Mouse (Mus musculus) intestine, postnatal 0 days (tissue): Measurements from ENCODE around the gene Hormad1. TPM values are rescaled to one million over a fixed set of nuclear protein-coding genes. Genes with fewer than 3 reads are reported as not detected.
A peak's percentile ranks its signal among the peaks of the same experiment; 100 is the strongest.

Source experiments
- ATAC-seq: fragments of 200-750 bp; cut with Nextera tagmentation; 2 replicates; pipeline ENCODE4 v1.8.0; 2017; ENCODE audit warnings: mild to moderate bottlenecking, moderate TSS enrichment, moderate library complexity
- H3K27ac ChIP-seq: fragments of 300-500 bp; sonication (generic); 2 replicates; pipeline ENCODE4 v1.5.1; 2014; ENCODE audit warnings: mild to moderate bottlenecking, low read depth, low read length, moderate library complexity
- H3K27me3 ChIP-seq: fragments of 300-500 bp; sonication (generic); replicated peaks from 2 replicates; pipeline ENCODE4 v1.6.1; 2014; ENCODE audit warnings: low read length, mixed read lengths; ENCODE audit not compliant: control insufficient read depth, insufficient read depth
- H3K36me3 ChIP-seq: fragments of 300-500 bp; sonication (generic); 2 replicates; pipeline ENCODE4 v1.6.1; 2014; ENCODE audit warnings: mild to moderate bottlenecking, moderate library complexity; ENCODE audit not compliant: control insufficient read depth, insufficient read depth
- H3K4me1 ChIP-seq: fragments of 300-500 bp; sonication (generic); replicated peaks from 2 replicates; pipeline ENCODE4 v1.6.1; 2014; ENCODE audit warnings: antibody characterized with exemption, low read length, mixed read lengths; ENCODE audit not compliant: control insufficient read depth, insufficient read depth
- H3K4me2 ChIP-seq: fragments of 300-500 bp; sonication (generic); replicated peaks from 2 replicates; pipeline ENCODE4 v1.6.1; 2014; ENCODE audit warnings: low read depth, mild to moderate bottlenecking, moderate library complexity
- H3K4me3 ChIP-seq: fragments of 300-500 bp; sonication (generic); 2 replicates; pipeline ENCODE4 v1.5.1; 2014; ENCODE audit warnings: low read depth, low read length
- H3K9ac ChIP-seq: fragments of 300-500 bp; sonication (generic); 2 replicates; pipeline ENCODE4 v1.6.1; 2014; ENCODE audit warnings: mild to moderate bottlenecking, low read depth, low read length
- H3K9me3 ChIP-seq: fragments of 300-500 bp; sonication (generic); 2 replicates; pipeline ENCODE4 v1.6.1; 2016; ENCODE audit warnings: mixed run types; ENCODE audit not compliant: control insufficient read depth
- CTCF ChIP-seq: sonication (generic); IDR thresholded peaks from 2 replicates; pipeline ENCODE4 v1.5.1; 2016; ENCODE audit warnings: low read depth, mild to moderate bottlenecking, control low read depth, antibody characterized with exemption, moderate library complexity
- WGBS: fragments of 180-500 bp; shearing (Covaris S2); extraction: QIAGEN DNeasy Blood & Tissue Kit; methylation state at CpG from one replicate; pipeline ENCODE4 v1.1.7; 2014; 5-methylcytosine and 5-hydroxymethylcytosine counted together
- polyA plus RNA-seq: library from polyadenylated mRNA; unstranded; fragments of >200 nt; fragmentation: Nextera tagmentation; extraction: Ambion mirVana; gene quantifications from 2 replicates; pipeline ENCODE4 v1.2.1, GENCODE M21; 2015

Gene Hormad1
- polyA plus RNA-seq, 1 experiment from 2014 or later, result not detected

DNA sequence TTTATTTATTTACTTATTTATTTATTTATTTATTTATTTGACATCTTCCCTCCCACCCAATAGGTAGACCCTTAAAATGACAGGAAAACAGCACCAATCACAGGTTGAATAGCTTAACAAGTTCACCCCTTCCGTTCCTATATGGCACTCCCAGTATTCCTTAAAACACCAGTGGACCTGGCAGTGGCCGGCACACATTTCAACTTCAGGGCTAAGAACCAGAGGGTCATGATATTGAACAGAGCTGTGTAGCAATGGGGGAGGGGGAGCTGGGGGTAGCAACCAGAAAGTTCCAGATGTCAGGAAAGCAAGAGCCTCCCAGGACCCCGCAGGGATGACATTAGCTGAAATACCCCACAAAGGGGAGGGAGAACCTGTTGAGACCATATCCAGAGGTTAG lies 39.4 kb upstream of the Hormad1 start:
- WGBS, result 85% methylated on average over 3 of the region's 3 CpGs
- Histone ChIP-seq H3K4me1 (no peaks in the 10 kb centered on the region; the same call in 1 of the 2 replicates), H3K4me2 (no peak overlapping the region), H3K36me3 (no peaks in the 10 kb centered on the region), H3K9ac (no peak overlapping the region), H3K4me3 (no peak overlapping the region), H3K9me3 (no peaks in the 10 kb centered on the region), H3K27me3 (no peaks in the 10 kb centered on the region), H3K27ac (no peak overlapping the region)
- TF ChIP-seq CTCF, result no peak
- ATAC-seq, result no peak

DNA sequence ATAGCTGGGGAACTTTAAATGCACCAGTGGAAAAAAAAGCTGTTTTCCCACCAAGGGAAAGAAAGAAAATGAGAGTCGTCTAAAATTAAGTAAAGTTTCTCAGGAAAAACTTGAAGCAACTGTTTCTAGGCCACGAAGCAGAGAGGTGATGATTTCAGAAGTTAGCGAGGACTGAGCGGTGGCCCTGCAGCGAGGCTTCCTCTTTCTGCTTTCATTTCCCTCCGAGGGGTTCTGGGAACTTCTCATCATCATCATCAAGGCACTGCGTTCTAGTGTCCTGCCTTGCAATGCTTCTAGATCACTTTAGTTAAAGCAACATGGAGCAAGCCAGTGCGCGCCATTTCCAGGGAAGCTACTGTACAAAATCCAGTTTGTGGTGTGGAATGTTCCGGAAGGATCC lies 38.3 kb upstream of the Hormad1 start:
- H3K9ac ChIP-seq, result no peak overlapping the region
- ATAC-seq, result no peak
- 83% methylated on average over 10 of the region's 10 CpGs for WGBS

DNA sequence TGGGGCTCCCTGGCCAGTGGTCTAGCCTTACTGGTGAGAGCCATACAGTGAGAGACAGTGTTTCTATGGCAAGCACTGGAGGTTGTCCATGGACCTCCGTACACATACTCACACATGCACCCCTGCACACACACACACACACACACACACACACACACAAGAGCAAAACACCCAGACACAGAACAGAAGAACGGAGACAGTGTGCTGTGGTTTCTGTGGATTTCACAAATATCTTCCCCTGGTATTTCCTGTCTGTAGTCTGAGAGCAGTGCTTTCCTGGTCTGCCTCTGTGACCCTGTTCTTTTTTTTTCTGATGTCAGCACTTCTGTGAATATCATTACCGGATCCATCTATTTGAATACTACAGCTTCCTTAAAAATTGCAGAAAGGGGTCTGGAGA lies 35.8 kb upstream of the Hormad1 start:
- no peak for ATAC-seq
- Histone ChIP-seq H3K27ac (no peak overlapping the region), H3K36me3 (no peaks in the 10 kb centered on the region), H3K4me2 (peak overlapping the region; percentile 44), H3K27me3 (no peaks in the 10 kb centered on the region), H3K9ac (no peak overlapping the region), H3K4me1 (peaks cover 2% of the 10 kb centered on the region; the same call in 1 of the 2 replicates), H3K9me3 (no peaks in the 10 kb centered on the region), H3K4me3 (no peak overlapping the region)
- TF ChIP-seq CTCF, result no peak
- 37% methylated on average over 3 of the region's 3 CpGs for WGBS

More for the DNA sequence above, 38.3 kb upstream of the Hormad1 start:
- H3K36me3 ChIP-seq, result no peaks in the 10 kb centered on the region
- TF ChIP-seq CTCF, result no peak
- no peaks in the 10 kb centered on the region for H3K9me3 ChIP-seq
- no peak overlapping the region for H3K4me3 ChIP-seq
- H3K4me2 ChIP-seq, result no peak overlapping the region
- no peaks in the 10 kb centered on the region for H3K27me3 ChIP-seq
- H3K27ac ChIP-seq, result no peak overlapping the region; the same call in 1 of the 2 replicates
- peaks cover 2% of the 10 kb centered on the region; the same call in 1 of the 2 replicates for H3K4me1 ChIP-seq

DNA sequence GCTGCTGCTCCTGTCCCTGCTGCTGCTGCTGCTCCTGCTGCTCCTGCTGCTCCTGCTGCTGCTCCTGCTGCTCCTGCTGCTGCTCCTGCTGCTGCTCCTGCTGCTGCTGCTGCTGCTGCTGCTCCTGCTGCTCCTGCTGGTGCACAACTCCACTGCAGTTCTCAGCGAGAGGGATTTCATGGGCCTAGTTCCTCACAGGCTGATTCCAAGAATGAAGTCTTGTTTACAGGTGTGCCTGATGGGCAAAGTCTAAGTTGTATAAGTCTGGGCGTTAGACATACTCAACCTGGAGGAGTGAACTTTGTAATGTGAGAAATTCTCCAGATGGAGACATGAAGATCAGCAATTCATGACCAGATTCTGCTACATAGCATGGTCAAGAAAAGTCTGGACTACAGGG lies 34.8 kb upstream of the Hormad1 start:
- ATAC-seq, result peak; percentile 88
- H3K27ac ChIP-seq, result peak overlapping the region; percentile 52; the same call in 1 of the 2 replicates

DNA sequence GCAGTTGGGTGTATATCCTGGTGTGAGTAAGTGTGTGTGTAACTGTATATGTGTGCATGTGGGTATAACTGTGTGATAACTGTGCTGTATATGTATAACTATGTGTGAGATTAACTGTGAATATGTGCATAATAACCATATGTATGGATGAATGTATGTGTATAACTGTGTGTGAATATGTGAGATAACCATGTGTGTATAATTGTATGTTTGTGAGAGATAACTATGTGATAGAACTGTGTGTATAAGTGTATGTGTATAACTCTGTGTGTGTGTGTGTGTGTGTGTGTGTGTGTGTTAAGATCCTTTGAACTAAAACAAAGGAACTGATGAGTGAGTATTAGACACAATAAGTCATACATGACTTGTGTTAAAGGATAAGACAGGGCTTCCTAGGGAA lies 33.4 kb upstream of the Hormad1 start:
- no peak overlapping the region; the same call in 1 of the 2 replicates for H3K4me2 ChIP-seq
- no peak overlapping the region for H3K9ac ChIP-seq
- peaks cover 2% of the 10 kb centered on the region; the same call in 1 of the 2 replicates for H3K4me1 ChIP-seq
- no peaks in the 10 kb centered on the region for H3K9me3 ChIP-seq
- no peaks in the 10 kb centered on the region for H3K27me3 ChIP-seq
- H3K27ac ChIP-seq, result peak overlapping the region; percentile 68; the same call in 1 of the 2 replicates
- no peak for TF ChIP-seq CTCF
- H3K4me3 ChIP-seq, result no peak overlapping the region
- ATAC-seq, result no peak
- no peaks in the 10 kb centered on the region; the same call in 1 of the 2 replicates for H3K36me3 ChIP-seq

More for the DNA sequence above, 34.8 kb upstream of the Hormad1 start:
- WGBS, result 24% methylated on average over 2 of the region's 2 CpGs
- H3K36me3 ChIP-seq, result no peaks in the 10 kb centered on the region
- H3K9me3 ChIP-seq, result no peaks in the 10 kb centered on the region
- peak overlapping the region; percentile 44 for H3K4me2 ChIP-seq
- H3K4me3 ChIP-seq, result no peak overlapping the region
- peak; percentile 62 for TF ChIP-seq CTCF
- H3K9ac ChIP-seq, result no peak overlapping the region
- peaks cover 2% of the 10 kb centered on the region; the same call in 1 of the 2 replicates for H3K4me1 ChIP-seq
- no peaks in the 10 kb centered on the region for H3K27me3 ChIP-seq

DNA sequence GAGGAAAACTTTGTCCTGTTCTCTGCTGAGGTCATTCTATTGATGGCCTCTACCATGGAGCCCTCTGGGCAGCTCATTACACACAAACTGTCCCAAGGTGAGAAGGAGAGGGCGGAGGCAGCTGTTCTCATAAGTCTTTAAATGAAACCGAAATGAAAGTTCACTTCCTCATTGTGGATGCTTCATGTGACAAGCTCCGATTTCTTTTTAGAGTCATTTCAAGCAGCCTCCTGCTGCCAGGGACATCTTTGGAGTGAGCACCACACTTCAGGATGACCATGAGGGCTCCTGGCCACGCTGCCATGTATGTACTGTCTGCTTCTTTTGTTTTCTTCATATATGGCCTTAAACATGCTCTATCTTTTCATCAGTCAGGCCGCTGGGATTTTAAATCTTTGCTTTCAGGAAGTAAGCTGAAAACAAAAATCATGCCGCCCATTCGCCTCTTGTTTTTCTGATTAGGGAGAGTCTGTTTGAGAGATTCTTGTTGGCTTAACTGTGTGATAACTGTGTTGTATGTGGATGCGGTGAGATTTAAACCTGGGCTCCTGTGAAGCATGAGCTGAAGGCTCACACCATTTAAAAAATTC lies 32.8 kb upstream of the Hormad1 start, which contains the start of gene Ctss:
Ctss (plus strand) TSS at position 165 of the 590 bp plus-strand sequence.
- no peak within 1 kb of the TSS; the same call in 1 of the 2 replicates for H3K9ac ChIP-seq
- peak within 1 kb of the TSS; percentile 68 for H3K27ac ChIP-seq
- peak; percentile 58; the same call in 1 of the 2 replicates for ATAC-seq
- peak within 1 kb of the TSS; percentile 29 for H3K4me3 ChIP-seq
- no peaks in the 10 kb centered on the region for H3K27me3 ChIP-seq
- no peaks in the 10 kb centered on the region for H3K9me3 ChIP-seq
- TF ChIP-seq CTCF, result no peak
- H3K4me1 ChIP-seq, result peaks cover 2% of the 10 kb centered on the region; the same call in 1 of the 2 replicates
- WGBS, result 59% methylated on average over 8 of the region's 8 CpGs
- no peaks in the 10 kb centered on the region; the same call in 1 of the 2 replicates for H3K36me3 ChIP-seq
- H3K4me2 ChIP-seq, result peak within 1 kb of the TSS; percentile 55
